In genomic region chr9:103941176-103941900, GRCm38 (mm10) we compare ENCODE assay signal across 23 mouse cellular contexts.
A peak's percentile ranks its signal among the peaks of the same experiment; 100 is the strongest.
DNase-seq lines count a peak whose midpoint lies in the region; ATAC-seq and TF ChIP-seq lines count a peak whose summit lies in the region.
"Had no signal": no experiment of that assay in that cellular context is flagged by ENCODE, and none has a peak within 500 bp of the region (broad histone marks: within the 10 kb centered on the region; RNA-seq: fewer than 3 reads in every experiment).

No protein-coding gene starts in this region.

- no peak for ATAC-seq in hindbrain, postnatal 0 days
- no peak for ATAC-seq in hindbrain, embryonic 13.5 days (ENCODE audit: low FRiP score)
- ATAC-seq: forebrain, embryonic 13.5 days; forebrain, postnatal 0 days; hindbrain, embryonic 16.5 days; Patski had no signal

- no peak for TF ChIP-seq CTCF in hindbrain, postnatal 0 days (IDR thresholded peaks at IDR 0.05; ENCODE audit: low read depth)
- TF ChIP-seq CTCF in E14TG2a.4 (conservative IDR thresholded peaks at IDR 0.05; ENCODE audit: low read length), result no peak

- 77% methylated on average over 20 of the region's 20 CpGs for WGBS in hindbrain, postnatal 0 days
- 81% methylated on average over 20 of the region's 20 CpGs for WGBS in hindbrain, embryonic 13.5 days

- peak; percentile 6 for DNase-seq in hindbrain, postnatal 0 days (ENCODE audit: low spot score)
- DNase-seq in R1 (ENCODE audit: low read depth, low spot score), result peak; percentile 60
- DNase-seq in retina, embryonic 14.5 days (ENCODE audit: low spot score), result peak; percentile 56
- DNase-seq in lung, postnatal 25 days (ENCODE audit: low spot score), result no peak
- no peak for DNase-seq in cerebellum, postnatal 14 days
- DNase-seq in gastrocnemius, postnatal 25 days, result no peak
- DNase-seq: adrenal gland, postnatal 14 days; cerebellum, adult 11-12 months; cerebellum, adult 9-10 months; forebrain, postnatal 0 days; gastrocnemius, adult 2 months; gastrocnemius, postnatal 36 days; heart, adult 11 months; heart, postnatal 36 days; kidney, adult 11 months had no signal

- H3K4me2 ChIP-seq in hindbrain, postnatal 0 days (ENCODE audit: low read depth, low read length), result no peak overlapping the region
- H3K4me2 ChIP-seq in hindbrain, embryonic 13.5 days, result no peak overlapping the region
- H3K4me2 ChIP-seq: forebrain, embryonic 13.5 days; heart, embryonic 13.5 days had no signal

- H3K4me1 ChIP-seq in hindbrain, postnatal 0 days (ENCODE audit: insufficient read depth, low read length), result no peaks in the 10 kb centered on the region
- peaks cover 11% of the 10 kb centered on the region; the same call in 1 of the 2 replicates for H3K4me1 ChIP-seq in hindbrain, embryonic 13.5 days (replicated peaks)
- H3K4me1 ChIP-seq in E14TG2a.4 (replicated peaks; ENCODE audit: low read depth, low read length), result peaks cover 10% of the 10 kb centered on the region
- H3K4me1 ChIP-seq: embryonic facial prominence, embryonic 10.5 days; forebrain, embryonic 13.5 days had no signal

- H3K9ac ChIP-seq in hindbrain, postnatal 0 days (replicated peaks; ENCODE audit: low read length), result no peak overlapping the region
- no peak overlapping the region for H3K9ac ChIP-seq in hindbrain, embryonic 13.5 days
- H3K9ac ChIP-seq: forebrain, embryonic 13.5 days; forebrain, postnatal 0 days; heart, embryonic 13.5 days had no signal

- 0 out of 2 replicates have a peak, but pooled peaks cover 3% of the 10 kb centered on the region for H3K9me3 ChIP-seq in hindbrain, postnatal 0 days (ENCODE audit: low read length)
- H3K9me3 ChIP-seq in hindbrain, embryonic 13.5 days, result no peaks in the 10 kb centered on the region
- no peaks in the 10 kb centered on the region for H3K9me3 ChIP-seq in E14TG2a.4 (ENCODE audit: low read length)
- H3K9me3 ChIP-seq: forebrain, embryonic 13.5 days had no signal

- H3K27me3 ChIP-seq in hindbrain, postnatal 0 days (ENCODE audit: insufficient read depth, low read length), result no peaks in the 10 kb centered on the region
- H3K27me3 ChIP-seq in hindbrain, embryonic 13.5 days, result no peaks in the 10 kb centered on the region
- H3K27me3 ChIP-seq in E14TG2a.4 (ENCODE audit: insufficient read depth, low read length), result no peaks in the 10 kb centered on the region; the same call in 1 of the 2 replicates
- H3K27me3 ChIP-seq: CH12.LX; forebrain, embryonic 13.5 days; heart, embryonic 13.5 days had no signal

- no peaks in the 10 kb centered on the region for H3K36me3 ChIP-seq in hindbrain, postnatal 0 days (ENCODE audit: insufficient read depth, low read length)
- H3K36me3 ChIP-seq in hindbrain, embryonic 13.5 days, result no peaks in the 10 kb centered on the region
- no peaks in the 10 kb centered on the region for H3K36me3 ChIP-seq in E14TG2a.4 (ENCODE audit: insufficient read depth, low read length)
- H3K36me3 ChIP-seq: embryonic facial prominence, embryonic 10.5 days; heart, embryonic 13.5 days had no signal

- no peak overlapping the region for H3K4me3 ChIP-seq in hindbrain, postnatal 0 days (ENCODE audit: low read length)
- H3K4me3 ChIP-seq in hindbrain, embryonic 13.5 days, result no peak overlapping the region
- H3K4me3 ChIP-seq in E14TG2a.4 (replicated peaks; ENCODE audit: low read length), result peak overlapping the region; percentile 43
- H3K4me3 ChIP-seq: embryonic facial prominence, embryonic 10.5 days; forebrain, embryonic 13.5 days; gastrocnemius, adult 2 months; heart, embryonic 13.5 days had no signal

- H3K27ac ChIP-seq in hindbrain, postnatal 0 days, result no peak overlapping the region
- H3K27ac ChIP-seq in hindbrain, embryonic 13.5 days, result no peak overlapping the region
- H3K27ac ChIP-seq: embryonic facial prominence, embryonic 10.5 days; forebrain, embryonic 13.5 days; gastrocnemius, adult 2 months; heart, embryonic 13.5 days had no signal

Comparison
In these comparisons a context has a peak if more than half of its experiments do, and no peak if none do; other contexts are left out.
1. DNase-seq: peak in hindbrain, postnatal 0 days (single experiment), R1 (single experiment) and retina, embryonic 14.5 days (single experiment); none in lung, postnatal 25 days (single experiment), cerebellum, postnatal 14 days (0 of 2) and gastrocnemius, postnatal 25 days (single experiment).